Mouse (Mus musculus) ovary, adult 2 months (tissue): ENCODE data around the gene Ctdsp2. TPM values are rescaled to one million over a fixed set of nuclear protein-coding genes. Genes with fewer than 3 reads are reported as not detected.

Experiments used
- polyA plus RNA-seq: library from polyadenylated mRNA; depleted of rRNA; stranded (reverse); fragments of >200 nt; gene quantifications from 2 replicates; pipeline ENCODE4 v1.2.3, GENCODE M21; 2012; rRNA removed

Ctdsp2 gene
- polyA plus RNA-seq, result 152 and 173 TPM in 2 replicates

GRCm38 (mm10) chr10:126978277-126978994 is at the start of gene Ctdsp2:
Gene Ctdsp2 (plus strand): TSS chr10:126978717.

GRCm38 (mm10) chr10:127000529-127000928 is 22.0 kb downstream of the Ctdsp2 start, which contains the start of gene Avil:
Gene Avil (plus strand): TSS chr10:127000709.

GRCm38 (mm10) chr10:127030336-127031296 is 52.1 kb downstream of the Ctdsp2 start, which contains the start of gene Tsfm:
Gene Tsfm (minus strand): TSS chr10:127030840.

GRCm38 (mm10) chr10:127041274-127041766 is 62.8 kb downstream of the Ctdsp2 start, which contains the start of the genes Mettl1 and Eef1akmt3:
Gene Mettl1 (plus strand): TSS chr10:127041414.
Gene Eef1akmt3 (minus strand): TSS chr10:127041513.

GRCm38 (mm10) chr10:127047954-127048353 is 69.4 kb downstream of the Ctdsp2 start, which contains the start of gene Cyp27b1:
Gene Cyp27b1 (plus strand): TSS chr10:127048250.

Other genes starting within 250 kb of the Ctdsp2 start
- 13.9 and 15.1 TPM in 2 replicates for gene Atp23, start 77.4 kb upstream of the Ctdsp2 start, polyA plus RNA-seq
- gene Avil, start 22.0 kb downstream of the Ctdsp2 start, polyA plus RNA-seq, result 0.09 and 0.25 TPM in 2 replicates
- gene Tsfm, start 52.1 kb downstream of the Ctdsp2 start, polyA plus RNA-seq, result 53.1 and 69.5 TPM in 2 replicates
- gene Mettl1, start 62.7 kb downstream of the Ctdsp2 start, polyA plus RNA-seq, result 29.7 and 33.5 TPM in 2 replicates
- 0.95 and 1.1 TPM in 2 replicates for gene Eef1akmt3, start 62.8 kb downstream of the Ctdsp2 start, polyA plus RNA-seq
- 0.64 and 0.89 TPM in 2 replicates for gene Cyp27b1, start 69.5 kb downstream of the Ctdsp2 start, polyA plus RNA-seq
- 19.1 and 27.0 TPM in 2 replicates for gene March9, start 81.5 kb downstream of the Ctdsp2 start, polyA plus RNA-seq
- gene Cdk4, start 84.8 kb downstream of the Ctdsp2 start, polyA plus RNA-seq, result 382 and 484 TPM in 2 replicates
- 105 and 119 TPM in 2 replicates for gene Tspan31, start 91.5 kb downstream of the Ctdsp2 start, polyA plus RNA-seq
- gene Agap2, start 96.6 kb downstream of the Ctdsp2 start, polyA plus RNA-seq, result 18.0 and 26.2 TPM in 2 replicates
- gene Os9, start 142.4 kb downstream of the Ctdsp2 start, polyA plus RNA-seq, result 72.1 and 89.3 TPM in 2 replicates
- 11.4 and 16.1 TPM in 2 replicates for gene B4galnt1, start 186.5 kb downstream of the Ctdsp2 start, polyA plus RNA-seq
- gene Slc26a10, start 201.9 kb downstream of the Ctdsp2 start, polyA plus RNA-seq, result 2.0 and 2.7 TPM in 2 replicates
- 71.4 and 75.9 TPM in 2 replicates for gene Arhgef25, start 211.4 kb downstream of the Ctdsp2 start, polyA plus RNA-seq
- gene Dtx3, start 217.0 kb downstream of the Ctdsp2 start, polyA plus RNA-seq, result 262 and 306 TPM in 2 replicates
- gene Pip4k2c, start 232.9 kb downstream of the Ctdsp2 start, polyA plus RNA-seq, result 32.8 and 34.9 TPM in 2 replicates